Mouse (Mus musculus) G1E (cell line): ENCODE measurements around the gene Brwd1. TPM values are rescaled to one million over a fixed set of nuclear protein-coding genes. Genes with fewer than 3 reads are reported as not detected.
A peak's percentile ranks its signal among the peaks of the same experiment; 100 is the strongest.

Source experiments
- ATAC-seq: 2 replicates; pipeline ENCODE4 v1.8.0; 2016; ENCODE audit warnings: mild to moderate bottlenecking; ENCODE audit not compliant: insufficient number of reproducible peaks, poor library complexity, low FRiP score, severe bottlenecking; ENCODE audit errors: extremely low read depth
- DNase-seq: peaks from one replicate; pipeline ENCODE4 v3.0.0; 2012; ENCODE audit warnings: low spot score
- H3K27me3 ChIP-seq: 2 replicates; pipeline ENCODE4 v1.6.1; 2012; ENCODE audit warnings: mild to moderate bottlenecking, low read length, inconsistent platforms; ENCODE audit not compliant: insufficient read depth
- H3K36me3 ChIP-seq: replicated peaks from 2 replicates; pipeline ENCODE3; 2012; ENCODE audit warnings: mild to moderate bottlenecking, inconsistent platforms
- H3K4me1 ChIP-seq: 2 replicates; pipeline ENCODE4 v1.6.1; 2012; ENCODE audit warnings: low read depth, low read length, inconsistent platforms, mixed read lengths; ENCODE audit not compliant: insufficient read depth
- H3K4me3 ChIP-seq: 2 replicates; pipeline ENCODE4 v1.5.1; 2012; ENCODE audit warnings: low read depth, mild to moderate bottlenecking, inconsistent platforms, low read length, moderate library complexity, mixed read lengths
- H3K9me3 ChIP-seq: replicated peaks from 2 replicates; pipeline ENCODE4 v1.6.1; 2012; ENCODE audit warnings: inconsistent platforms
- CTCF ChIP-seq: IDR thresholded peaks from 2 replicates; pipeline ENCODE4 v1.5.1; 2012; ENCODE audit warnings: low read depth, low read length, inconsistent platforms, mixed read lengths
- GATA1 ChIP-seq: IDR thresholded peaks from 2 replicates; pipeline ENCODE4 v1.6.1; 2012; ENCODE audit warnings: borderline replicate concordance, low read length, inconsistent platforms, mixed read lengths
- GATA2 ChIP-seq: IDR thresholded peaks from 2 replicates; pipeline ENCODE4 v1.6.1; 2012; ENCODE audit warnings: low read depth, low read length, inconsistent platforms, borderline replicate concordance
- POLR2AphosphoS5 ChIP-seq: IDR thresholded peaks from 2 replicates; pipeline ENCODE4 v1.6.1; 2012; ENCODE audit warnings: low read depth, low read length, inconsistent platforms; ENCODE audit not compliant: insufficient replicate concordance
- TAL1 ChIP-seq: conservative IDR thresholded peaks from 2 replicates; pipeline ENCODE4 v1.6.1; 2012; ENCODE audit warnings: low read depth, low read length, inconsistent platforms, mixed read lengths
- polyA plus RNA-seq: library from polyadenylated mRNA; stranded (reverse); fragments of >175 nt; gene quantifications from 2 replicates; pipeline ENCODE4 v1.2.3, GENCODE M21; 2012
- total RNA-seq, 2 experiments: library from RNA; stranded (forward) in 1 of 2; stranded (reverse) in 1 of 2; fragments of 200-1000 nt in 1 of 2; fragments of >200 nt in 1 of 2; fragmentation: Nextera tagmentation in 1 of 2; gene quantifications; 2 replicates each; pipeline ENCODE4 v1.2.3; 2014 to 2017

Brwd1 gene
- total and polyA plus RNA-seq, 3 experiments: 9.0 to 68.7 (median 64.9) TPM

DNA sequence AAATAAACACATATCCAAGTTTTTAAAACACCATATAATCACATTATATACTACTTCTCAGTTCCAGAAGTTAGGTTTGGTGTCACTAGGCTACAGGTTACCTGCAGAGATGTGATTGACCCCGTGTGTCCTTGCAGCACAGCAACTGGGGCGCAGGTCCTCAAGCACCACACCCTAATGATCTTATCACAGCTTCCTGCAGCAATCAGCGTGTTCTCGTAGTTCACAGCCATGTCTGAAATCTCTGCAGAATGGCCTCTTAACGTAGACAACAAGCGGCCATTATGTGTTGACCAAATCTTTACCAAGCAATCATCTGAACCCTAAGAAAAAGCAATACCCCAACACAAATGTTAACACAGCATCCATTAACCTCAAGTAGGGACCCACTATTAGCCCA, 17.7 kb downstream of the Brwd1 start:
- Histone ChIP-seq H3K27me3 (no peaks in the 10 kb centered on the region), H3K4me3 (no peak overlapping the region), H3K36me3 (peaks cover 88% of the 10 kb centered on the region), H3K4me1 (no peaks in the 10 kb centered on the region), H3K9me3 (no peaks in the 10 kb centered on the region)
- DNase-seq: no peak
- no peak for ATAC-seq
- TF ChIP-seq GATA2: no peak
- TF ChIP-seq POLR2AphosphoS5: no peak
- no peak for TF ChIP-seq TAL1
- no peak for TF ChIP-seq GATA1
- no peak for TF ChIP-seq CTCF

DNA sequence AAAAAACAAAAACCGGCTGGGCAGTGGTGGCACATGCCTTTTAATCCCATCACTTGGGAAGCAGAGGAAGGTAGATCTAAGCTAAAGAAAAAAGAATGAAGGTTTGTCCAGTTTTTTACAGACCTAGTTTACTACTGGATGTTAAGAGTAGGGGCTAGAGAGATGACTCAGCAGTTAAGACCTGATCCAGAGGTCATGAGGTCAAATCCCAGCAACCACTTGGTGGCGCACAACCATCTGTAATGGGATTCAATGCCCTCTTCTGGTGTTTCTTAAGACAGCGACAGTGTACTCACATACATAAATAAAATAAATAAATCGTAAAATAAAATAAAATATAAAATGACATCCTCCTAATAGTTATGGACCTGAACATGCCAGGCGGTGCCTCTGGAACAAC, 38.2 kb downstream of the Brwd1 start:
- DNase-seq: no peak
- peaks cover 88% of the 10 kb centered on the region for H3K36me3 ChIP-seq
- no peak overlapping the region for H3K4me3 ChIP-seq
- no peak for TF ChIP-seq CTCF
- TF ChIP-seq TAL1: no peak
- TF ChIP-seq GATA2: no peak
- no peak for TF ChIP-seq GATA1
- no peak for TF ChIP-seq POLR2AphosphoS5
- peak; percentile 40; the same call in 1 of the 2 replicates for ATAC-seq
- H3K9me3 ChIP-seq: no peaks in the 10 kb centered on the region
- H3K27me3 ChIP-seq: no peaks in the 10 kb centered on the region
- peaks cover 5% of the 10 kb centered on the region; the same call in 1 of the 2 replicates for H3K4me1 ChIP-seq

DNA sequence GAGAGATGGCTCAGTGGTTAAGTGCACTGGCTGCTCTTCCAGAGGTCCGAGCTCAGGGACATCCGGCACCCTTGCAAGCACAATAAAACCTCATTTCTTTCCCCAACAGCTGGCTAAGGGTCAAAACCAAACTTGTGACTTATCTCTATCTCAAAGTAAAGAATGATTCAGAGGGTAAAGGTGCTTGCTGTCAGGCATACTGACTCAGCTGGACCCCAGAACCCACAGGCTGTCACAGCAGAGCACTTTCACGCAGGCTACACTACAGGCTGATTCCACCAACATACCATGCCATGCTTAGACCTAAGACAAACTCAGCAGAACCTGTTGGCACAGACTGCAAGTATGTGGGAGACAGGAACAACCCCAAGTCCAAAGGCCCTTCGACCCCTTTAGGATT, 41.6 kb downstream of the Brwd1 start:
- TF ChIP-seq GATA1: no peak
- TF ChIP-seq CTCF: no peak
- TF ChIP-seq POLR2AphosphoS5: no peak
- TF ChIP-seq GATA2: no peak
- TF ChIP-seq TAL1: no peak
- Histone ChIP-seq H3K9me3 (no peaks in the 10 kb centered on the region), H3K4me3 (no peak overlapping the region), H3K4me1 (peaks cover 5% of the 10 kb centered on the region; the same call in 1 of the 2 replicates), H3K36me3 (peaks cover 92% of the 10 kb centered on the region), H3K27me3 (no peaks in the 10 kb centered on the region)
- ATAC-seq (no peak), DNase-seq (no peak)

DNA sequence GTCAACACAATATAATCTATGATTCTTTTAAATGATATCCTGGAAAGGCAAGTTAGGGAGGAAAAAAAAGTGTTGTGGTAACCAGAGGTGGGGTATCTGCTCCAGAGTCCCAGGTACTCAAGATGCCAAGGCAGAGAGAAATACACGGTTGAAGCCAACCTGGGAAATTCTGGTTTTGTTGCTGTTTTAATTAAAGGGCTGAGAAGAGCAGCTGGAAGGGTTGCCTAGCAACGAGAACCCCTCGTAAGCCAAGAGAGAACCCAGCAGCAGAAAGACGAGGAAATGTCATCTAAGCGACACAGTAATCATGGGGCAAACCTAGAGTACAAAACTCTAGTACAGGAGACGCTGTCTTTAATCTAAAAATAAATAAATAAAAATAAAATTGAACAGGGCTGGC, 42.8 kb downstream of the Brwd1 start:
- Histone ChIP-seq H3K4me1 (peaks cover 5% of the 10 kb centered on the region; the same call in 1 of the 2 replicates), H3K27me3 (no peaks in the 10 kb centered on the region), H3K36me3 (peaks cover 94% of the 10 kb centered on the region), H3K4me3 (no peak overlapping the region), H3K9me3 (no peaks in the 10 kb centered on the region)
- TF ChIP-seq POLR2AphosphoS5: no peak
- no peak for TF ChIP-seq GATA2
- no peak for TF ChIP-seq CTCF
- no peak for TF ChIP-seq TAL1
- TF ChIP-seq GATA1: no peak
- DNase-seq: no peak
- no peak for ATAC-seq

DNA sequence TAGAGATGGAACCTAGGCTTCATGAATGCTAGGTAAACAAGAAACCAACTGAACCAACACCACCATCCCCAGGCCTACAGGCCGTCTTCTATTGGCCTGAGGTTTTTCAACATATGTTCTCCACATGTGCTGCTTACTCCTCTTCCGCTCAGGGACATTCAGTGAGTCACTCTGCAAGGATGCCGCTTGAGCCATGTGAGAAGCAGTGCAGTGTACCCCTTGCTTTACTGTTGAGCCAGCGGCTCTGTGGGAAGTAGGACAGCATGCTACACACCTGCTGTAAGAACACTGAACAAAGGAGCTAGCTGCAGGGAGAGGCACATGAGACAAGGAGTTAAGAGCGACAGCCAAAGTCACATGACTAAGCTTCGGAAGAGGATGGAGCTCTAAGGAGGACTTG, 47.9 kb downstream of the Brwd1 start:
- DNase-seq: no peak
- ATAC-seq: no peak
- Histone ChIP-seq H3K27me3 (no peaks in the 10 kb centered on the region), H3K4me1 (peaks cover 4% of the 10 kb centered on the region; the same call in 1 of the 2 replicates), H3K9me3 (no peaks in the 10 kb centered on the region), H3K36me3 (peaks cover 93% of the 10 kb centered on the region), H3K4me3 (no peak overlapping the region)
- TF ChIP-seq GATA2 (no peak), TAL1 (no peak), CTCF (no peak), POLR2AphosphoS5 (no peak), GATA1 (no peak)

DNA sequence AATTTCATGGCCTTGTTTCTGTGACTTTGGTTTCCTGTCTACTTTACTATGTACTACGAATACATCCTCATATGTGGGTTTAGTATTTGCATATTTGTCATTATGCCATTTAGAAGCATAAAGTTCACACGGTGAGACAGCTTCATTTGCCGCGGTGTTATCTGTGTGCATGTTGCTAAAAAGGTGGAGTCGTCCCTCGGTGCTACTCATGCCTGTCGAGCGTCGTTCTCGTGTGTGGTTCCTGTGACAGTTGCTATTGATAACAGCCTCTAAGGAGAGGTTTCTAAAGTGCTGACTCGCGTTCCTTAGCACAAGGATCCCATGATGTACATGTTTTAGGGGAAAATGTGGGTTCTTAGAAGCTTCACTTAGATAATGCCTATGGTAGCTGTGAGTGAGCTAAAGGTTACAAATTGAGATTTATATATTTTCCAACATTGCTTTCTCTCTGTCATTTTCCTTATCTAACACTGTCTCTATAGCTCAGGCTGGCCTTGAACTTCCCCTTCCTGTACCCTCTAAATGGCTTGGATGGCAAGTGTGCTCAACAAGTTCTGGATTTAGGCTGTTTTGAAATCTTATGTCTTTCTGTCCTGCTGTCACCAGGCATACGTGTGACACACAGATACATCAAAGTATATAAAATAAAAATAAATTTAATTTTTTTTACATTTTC, 49.8 kb downstream of the Brwd1 start:
- Histone ChIP-seq H3K9me3 (no peaks in the 10 kb centered on the region), H3K4me3 (no peak overlapping the region), H3K36me3 (peaks cover 93% of the 10 kb centered on the region), H3K4me1 (peaks cover 4% of the 10 kb centered on the region; the same call in 1 of the 2 replicates), H3K27me3 (no peaks in the 10 kb centered on the region)
- ATAC-seq (peak; percentile 15; the same call in 1 of the 2 replicates), DNase-seq (no peak)
- TF ChIP-seq GATA1 (no peak), GATA2 (no peak), POLR2AphosphoS5 (no peak), TAL1 (no peak), CTCF (no peak)
